Mouse (Mus musculus) testis, adult 2 months (tissue): ENCODE results near the gene Dthd1.

Source experiments
- CTCF ChIP-seq: fragments of 200-500 bp; IDR thresholded peaks from 2 replicates; pipeline ENCODE4 v1.5.1; 2012; ENCODE audit warnings: low read depth, mild to moderate bottlenecking, inconsistent platforms, low read length, moderate library complexity; ENCODE audit not compliant: control insufficient read depth, insufficient read depth, insufficient replicate concordance
- POLR2A ChIP-seq: fragments of 200-500 bp; IDR thresholded peaks from 2 replicates; pipeline ENCODE4 v1.6.1; 2012; ENCODE audit warnings: low read depth, mild to moderate bottlenecking, inconsistent platforms, low read length, moderate library complexity; ENCODE audit not compliant: control insufficient read depth

- TF ChIP-seq CTCF = no peak
- TF ChIP-seq POLR2A = no peak
These were observed 41.6 kb upstream of the Dthd1 start for GRCm38 (mm10) chr5:62771775-62772599.
